Mouse (Mus musculus): ENCODE results near the gene Tef.

Tef gene

GRCm38 (mm10) chr15:81798421-81798820 is 3.8 kb upstream of the Tef start:
- DNase-seq (ENCODE audit: low spot score in 2 of 2), result no peak

GRCm38 (mm10) chr15:81800391-81800790 is 1.8 kb upstream of the Tef start:
- DNase-seq (ENCODE audit: low spot score in 2 of 2), result no peak

GRCm38 (mm10) chr15:81802941-81803351 is 725 bp downstream of the Tef start:
- no peak for DNase-seq (ENCODE audit: low spot score in 2 of 2)

- DNase-seq (ENCODE audit: low spot score in 2 of 2), result no peak
These were observed 1.3 kb downstream of the Tef start for GRCm38 (mm10) chr15:81803425-81803951.

GRCm38 (mm10) chr15:81804172-81804571 is 2.0 kb downstream of the Tef start:
- no peak for DNase-seq (ENCODE audit: low spot score in 2 of 2)

- DNase-seq (ENCODE audit: low spot score in 2 of 2), result no peak
These were observed 2.7 kb downstream of the Tef start for GRCm38 (mm10) chr15:81804883-81805282.

GRCm38 (mm10) chr15:81805624-81806023 is 3.4 kb downstream of the Tef start:
- no peak for DNase-seq (ENCODE audit: low spot score in 2 of 2)

GRCm38 (mm10) chr15:81806621-81807404 is 4.6 kb downstream of the Tef start:
- DNase-seq (ENCODE audit: low spot score in 2 of 2), result no peak

- DNase-seq (ENCODE audit: low spot score in 2 of 2), result no peak
These were observed 6.6 kb downstream of the Tef start for GRCm38 (mm10) chr15:81808799-81809198.

- no peak for DNase-seq (ENCODE audit: low spot score in 2 of 2)
These were observed 7.3 kb downstream of the Tef start for GRCm38 (mm10) chr15:81809550-81809949.

GRCm38 (mm10) chr15:81810150-81810549 is 7.9 kb downstream of the Tef start:
- DNase-seq (ENCODE audit: low spot score in 2 of 2), result peak in 1 of 2 experiments; percentile 56

GRCm38 (mm10) chr15:81810671-81811598 is 8.7 kb downstream of the Tef start:
- peak; percentile 90 to 99 for DNase-seq (ENCODE audit: low spot score in 2 of 2)

- no peak for DNase-seq (ENCODE audit: low spot score in 2 of 2)
These were observed 9.4 kb downstream of the Tef start for GRCm38 (mm10) chr15:81811599-81811996.

- DNase-seq (ENCODE audit: low spot score in 2 of 2), result no peak
These were observed 10.1 kb downstream of the Tef start for GRCm38 (mm10) chr15:81812287-81812686.

GRCm38 (mm10) chr15:81812696-81813631 is 10.7 kb downstream of the Tef start:
- DNase-seq (ENCODE audit: low spot score in 2 of 2), result no peak

- DNase-seq (ENCODE audit: low spot score in 2 of 2), result no peak
These were observed 11.9 kb downstream of the Tef start for GRCm38 (mm10) chr15:81813986-81814705.

- no peak for DNase-seq (ENCODE audit: low spot score in 2 of 2)
These were observed 12.6 kb downstream of the Tef start for GRCm38 (mm10) chr15:81814716-81815370.

- DNase-seq (ENCODE audit: low spot score in 2 of 2), result no peak
These were observed 16.2 kb downstream of the Tef start for GRCm38 (mm10) chr15:81818404-81818803.

GRCm38 (mm10) chr15:81822631-81823030 is 20.4 kb downstream of the Tef start:
- no peak for DNase-seq (ENCODE audit: low spot score in 2 of 2)

GRCm38 (mm10) chr15:81824832-81825231 is 22.6 kb downstream of the Tef start:
- DNase-seq (ENCODE audit: low spot score in 2 of 2), result no peak

Measured in spleen, postnatal 10 days (tissue).